Mouse (Mus musculus) monocyte, adult 2 months (primary cell): ENCODE measurements around the gene Map4k2.

ENCODE experiments used
- DNase-seq, 2 experiments: peaks; one replicate each; pipeline ENCODE4 v3.0.0; 2022; ENCODE audit warnings: low spot score in 2 of 2, low read depth in 1 of 2

Map4k2 gene

GRCm38 (mm10) chr19:6315573-6315972, 25.4 kb upstream of the Map4k2 start:
- DNase-seq = no peak

- no peak for DNase-seq
Measured at GRCm38 (mm10) chr19:6318145-6318544, 22.8 kb upstream of the Map4k2 start.

GRCm38 (mm10) chr19:6321358-6321757, 19.6 kb upstream of the Map4k2 start:
- no peak for DNase-seq

GRCm38 (mm10) chr19:6321786-6322621, 18.9 kb upstream of the Map4k2 start:
- DNase-seq = no peak

GRCm38 (mm10) chr19:6324751-6325150, 16.2 kb upstream of the Map4k2 start:
- DNase-seq = no peak

GRCm38 (mm10) chr19:6331178-6331577, 9.8 kb upstream of the Map4k2 start:
- DNase-seq = no peak

GRCm38 (mm10) chr19:6331719-6332516, 9.0 kb upstream of the Map4k2 start:
- peak in 1 of 2 experiments; percentile 37 for DNase-seq

GRCm38 (mm10) chr19:6333761-6334595, 7.0 kb upstream of the Map4k2 start:
- DNase-seq = no peak

- DNase-seq = peak; percentile 78 to 80
Measured at GRCm38 (mm10) chr19:6334673-6335457, 6.1 kb upstream of the Map4k2 start, which contains the start of gene Men1. Men1 (plus strand) TSS chr19:6334979.

GRCm38 (mm10) chr19:6335458-6335827, 5.5 kb upstream of the Map4k2 start:
- DNase-seq = no peak

GRCm38 (mm10) chr19:6336920-6337319, 4.0 kb upstream of the Map4k2 start:
- no peak for DNase-seq

GRCm38 (mm10) chr19:6338171-6338570, 2.8 kb upstream of the Map4k2 start:
- no peak for DNase-seq

- no peak for DNase-seq
Measured at GRCm38 (mm10) chr19:6338716-6339115, 2.2 kb upstream of the Map4k2 start.

- DNase-seq = no peak
Measured at GRCm38 (mm10) chr19:6339191-6339590, 1.7 kb upstream of the Map4k2 start.

- peak; percentile 58 to 66 for DNase-seq
Measured at GRCm38 (mm10) chr19:6339890-6340504, 938 bp upstream of the Map4k2 start.

- no peak for DNase-seq
Measured at GRCm38 (mm10) chr19:6341453-6342077, 630 bp downstream of the Map4k2 start.

- DNase-seq = no peak
Measured at GRCm38 (mm10) chr19:6342276-6342933, 1.5 kb downstream of the Map4k2 start.

- DNase-seq = no peak
Measured at GRCm38 (mm10) chr19:6343066-6343925, 2.4 kb downstream of the Map4k2 start.
